Mouse (Mus musculus) forebrain, embryonic 11.5 days (tissue): ENCODE results near the gene Rftn2. TPM values are rescaled to one million over a fixed set of nuclear protein-coding genes. Genes with fewer than 3 reads are reported as not detected.
A peak's percentile ranks its signal among the peaks of the same experiment; 100 is the strongest.

ENCODE experiments used
- ATAC-seq: fragments of 200-750 bp; cut with Nextera tagmentation; replicated peaks from 2 replicates; pipeline ENCODE4 v1.8.0; 2017; ENCODE audit warnings: moderate TSS enrichment; ENCODE audit not compliant: low FRiP score
- DNase-seq: peaks from one replicate; pipeline ENCODE4 v3.0.0-alpha.2; 2017; ENCODE audit warnings: low spot score
- H3K27ac ChIP-seq: fragments of 300-500 bp; sonication (generic); 2 replicates; pipeline ENCODE4 v1.5.1; 2014; ENCODE audit warnings: low read depth, low read length
- H3K27me3 ChIP-seq: fragments of 300-500 bp; sonication (generic); 2 replicates; pipeline ENCODE4 v1.6.1; 2014; ENCODE audit warnings: mild to moderate bottlenecking, low read length, mixed read lengths; ENCODE audit not compliant: control insufficient read depth, insufficient read depth
- H3K36me3 ChIP-seq: fragments of 300-500 bp; sonication (generic); 2 replicates; pipeline ENCODE4 v1.6.1; 2014; ENCODE audit warnings: mild to moderate bottlenecking, low read length, moderate library complexity, mixed read lengths; ENCODE audit not compliant: control insufficient read depth, insufficient read depth
- H3K4me1 ChIP-seq: fragments of 300-500 bp; sonication (generic); replicated peaks from 2 replicates; pipeline ENCODE4 v1.6.1; 2014; ENCODE audit warnings: low read length, mixed read lengths; ENCODE audit not compliant: control insufficient read depth, insufficient read depth
- H3K4me2 ChIP-seq: fragments of 300-500 bp; sonication (generic); 2 replicates; pipeline ENCODE4 v1.6.1; 2014; ENCODE audit warnings: low read depth, mild to moderate bottlenecking, low read length, moderate library complexity, mixed read lengths; ENCODE audit not compliant: severe bottlenecking
- H3K4me3 ChIP-seq: fragments of 300-500 bp; sonication (generic); 2 replicates; pipeline ENCODE4 v1.5.1; 2014; ENCODE audit warnings: low read depth, low read length
- H3K9ac ChIP-seq: fragments of 300-500 bp; sonication (generic); 2 replicates; pipeline ENCODE4 v1.6.1; 2014; ENCODE audit warnings: low read length
- H3K9me3 ChIP-seq: fragments of 300-500 bp; sonication (generic); 2 replicates; pipeline ENCODE4 v1.6.1; 2016; ENCODE audit warnings: low read length, mixed read lengths; ENCODE audit not compliant: control insufficient read depth
- WGBS: fragments of 180-500 bp; shearing (Covaris S2); extraction: QIAGEN DNeasy Blood & Tissue Kit; methylation state at CpG from one replicate; pipeline ENCODE4 v1.1.7; 2014; 5-methylcytosine and 5-hydroxymethylcytosine counted together
- polyA plus RNA-seq: library from polyadenylated mRNA; unstranded; fragments of >200 nt; fragmentation: Nextera tagmentation; extraction: Ambion mirVana; gene quantifications from 2 replicates; pipeline ENCODE4 v1.2.1, GENCODE M21; 2014

The Rftn2 gene
- polyA plus RNA-seq, 1 experiment from 2014 or later, result 8.2 TPM

DNA sequence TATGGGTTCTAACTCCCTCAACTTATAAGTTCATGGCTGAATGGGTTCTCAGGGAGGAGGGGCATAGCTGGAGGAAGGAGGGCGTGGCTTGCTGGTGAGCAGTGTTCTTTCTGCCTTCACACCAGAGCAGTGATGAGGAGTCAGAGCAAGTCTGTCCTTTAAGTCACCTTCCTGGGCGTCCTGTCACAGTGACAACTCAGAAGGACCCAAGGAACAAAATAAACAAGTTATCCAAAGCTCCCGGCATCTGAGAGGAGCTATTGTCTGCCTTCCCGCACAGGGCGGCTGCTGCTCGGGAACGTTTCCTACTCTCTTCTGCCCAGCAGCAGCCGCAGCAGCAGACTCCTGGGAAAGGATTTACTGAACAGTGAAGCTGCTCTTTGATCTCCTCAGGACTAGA lies 34.6 kb downstream of the Rftn2 start:
- Histone ChIP-seq H3K27ac (no peak overlapping the region), H3K4me1 (peaks cover 5% of the 10 kb centered on the region; the same call in 1 of the 2 replicates), H3K36me3 (no peaks in the 10 kb centered on the region), H3K4me3 (peak overlapping the region; percentile 11; the same call in 1 of the 2 replicates), H3K27me3 (peaks cover 2% of the 10 kb centered on the region; the same call in 1 of the 2 replicates), H3K9me3 (no peaks in the 10 kb centered on the region), H3K9ac (no peak overlapping the region), H3K4me2 (peak overlapping the region; percentile 40)
- ATAC-seq (peak; percentile 47; the same call in 1 of the 2 replicates), DNase-seq (no peak)
- WGBS, result 11% methylated on average over 8 of the region's 8 CpGs

DNA sequence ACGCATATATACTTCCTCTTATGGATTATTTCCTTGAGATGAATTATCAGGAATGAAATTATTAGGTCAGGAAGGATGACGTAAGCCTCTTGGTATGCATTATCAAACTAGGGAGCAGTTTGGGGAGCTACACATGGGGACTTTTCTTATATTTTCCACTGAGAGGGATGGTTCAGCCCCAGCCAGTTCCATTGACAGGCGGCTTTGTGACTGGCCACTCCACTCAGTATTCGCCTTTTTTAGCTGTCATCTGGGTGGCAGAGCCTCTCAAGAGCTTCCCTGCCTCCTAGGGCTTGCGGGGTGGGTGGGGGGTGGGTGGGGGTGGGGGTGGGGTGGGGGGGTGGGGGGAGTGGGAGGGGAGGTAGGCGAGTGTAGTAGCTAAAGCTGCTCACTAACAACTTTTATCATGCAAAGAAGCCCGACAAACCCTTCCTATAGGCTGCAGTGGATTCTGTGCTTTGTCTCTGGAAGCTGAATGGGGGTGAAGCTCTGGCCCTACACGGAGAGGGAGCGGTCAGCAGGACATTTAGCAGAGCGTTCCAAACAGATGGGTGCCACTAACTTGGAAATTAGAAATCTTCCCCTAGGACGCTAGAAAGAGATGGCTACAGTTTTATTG lies 39.9 kb downstream of the Rftn2 start:
- Histone ChIP-seq H3K27me3 (no peaks in the 10 kb centered on the region), H3K9me3 (no peaks in the 10 kb centered on the region), H3K36me3 (no peaks in the 10 kb centered on the region), H3K4me3 (no peak overlapping the region), H3K4me2 (no peak overlapping the region), H3K27ac (peak overlapping the region; percentile 21; the same call in 1 of the 2 replicates), H3K9ac (no peak overlapping the region), H3K4me1 (no peaks in the 10 kb centered on the region)
- peak; percentile 68 for ATAC-seq
- DNase-seq, result no peak
- 20% methylated on average over 11 of the region's 11 CpGs for WGBS

DNA sequence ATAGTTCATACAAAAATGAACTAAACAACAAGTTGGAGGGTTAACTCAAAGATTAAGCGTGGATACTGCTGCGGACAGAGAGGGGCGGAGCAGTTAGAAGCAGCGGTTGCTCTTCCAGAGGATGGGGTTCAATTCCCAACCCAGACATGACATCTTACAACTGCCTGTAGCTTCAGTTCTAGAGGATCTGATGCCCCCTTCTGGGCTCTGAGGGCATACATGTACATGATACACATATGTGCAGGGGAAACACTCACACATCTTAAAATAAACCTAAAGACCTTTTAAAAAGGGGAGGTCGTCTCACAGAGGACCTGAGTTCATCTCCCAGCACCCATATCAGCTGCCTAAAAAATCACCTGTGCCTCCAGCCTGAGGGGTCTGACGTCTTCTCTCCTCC lies 40.9 kb downstream of the Rftn2 start:
- Histone ChIP-seq H3K4me2 (no peak overlapping the region), H3K36me3 (no peaks in the 10 kb centered on the region), H3K4me1 (no peaks in the 10 kb centered on the region), H3K27ac (no peak overlapping the region), H3K4me3 (no peak overlapping the region), H3K9me3 (no peaks in the 10 kb centered on the region), H3K27me3 (no peaks in the 10 kb centered on the region), H3K9ac (no peak overlapping the region)
- DNase-seq (no peak), ATAC-seq (no peak)
- WGBS, result 90% methylated on average over 6 of the region's 6 CpGs

DNA sequence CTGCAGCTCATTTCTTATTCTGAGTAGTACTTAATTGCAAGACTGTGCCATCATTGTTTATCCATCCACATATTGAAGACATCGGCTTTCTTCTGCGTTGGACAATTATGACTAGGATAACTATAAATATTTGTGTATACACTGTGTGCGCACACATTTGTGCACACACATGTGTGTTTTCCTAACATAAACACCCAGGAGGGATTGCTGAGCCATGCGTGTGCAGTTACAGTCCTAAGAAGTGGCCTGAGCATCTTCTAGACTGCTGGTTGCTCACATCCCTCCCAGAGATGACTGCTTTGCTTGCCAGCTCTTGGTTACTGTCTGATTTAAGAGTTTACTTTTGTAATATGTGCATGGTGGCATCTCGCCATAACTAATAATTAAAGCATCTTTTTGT lies 44.2 kb downstream of the Rftn2 start:
- H3K36me3 ChIP-seq, result no peaks in the 10 kb centered on the region
- H3K27me3 ChIP-seq, result no peaks in the 10 kb centered on the region
- DNase-seq, result no peak
- no peak overlapping the region for H3K9ac ChIP-seq
- ATAC-seq, result no peak
- H3K4me3 ChIP-seq, result no peak overlapping the region
- H3K4me1 ChIP-seq, result no peaks in the 10 kb centered on the region
- H3K9me3 ChIP-seq, result no peaks in the 10 kb centered on the region; the same call in 1 of the 2 replicates
- H3K4me2 ChIP-seq, result no peak overlapping the region
- 86% methylated on average over 5 of the region's 5 CpGs for WGBS
- H3K27ac ChIP-seq, result no peak overlapping the region

DNA sequence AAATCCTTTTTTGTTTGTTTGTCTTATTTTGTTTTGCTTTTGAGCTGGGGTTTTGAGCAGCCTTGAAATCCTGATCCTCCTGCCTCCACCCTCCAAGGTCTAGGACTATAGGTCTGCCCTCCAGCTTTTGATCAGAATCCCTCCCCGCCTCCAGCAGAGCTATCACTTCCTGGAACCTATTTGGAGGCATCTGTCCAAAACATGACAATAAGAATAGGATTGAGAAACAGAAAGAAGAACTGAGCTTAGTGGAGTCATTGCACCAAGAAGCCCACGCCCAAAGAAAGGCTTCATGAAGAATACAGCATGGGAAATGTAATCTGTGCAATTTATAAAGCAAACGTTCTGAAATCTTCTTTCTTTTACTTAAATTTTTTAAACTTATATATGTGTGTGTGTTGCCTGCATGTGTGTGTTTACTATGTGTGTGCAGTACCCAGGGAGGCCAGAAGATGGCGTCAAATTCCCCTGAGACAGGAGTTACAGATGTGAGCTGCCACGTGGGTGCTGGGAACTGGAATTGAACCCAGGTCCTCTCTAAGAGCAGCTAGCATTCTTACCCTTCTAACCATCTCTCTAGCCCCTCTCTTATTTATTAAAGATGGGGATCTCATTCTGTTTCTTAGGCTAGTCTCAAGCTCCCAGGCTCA lies 46.5 kb downstream of the Rftn2 start:
- no peaks in the 10 kb centered on the region; the same call in 1 of the 2 replicates for H3K9me3 ChIP-seq
- no peaks in the 10 kb centered on the region for H3K27me3 ChIP-seq
- H3K4me1 ChIP-seq, result no peaks in the 10 kb centered on the region
- no peak overlapping the region for H3K27ac ChIP-seq
- no peak overlapping the region for H3K4me3 ChIP-seq
- WGBS, result 80% methylated on average over 5 of the region's 5 CpGs
- H3K9ac ChIP-seq, result no peak overlapping the region
- no peak overlapping the region for H3K4me2 ChIP-seq
- ATAC-seq (no peak), DNase-seq (no peak)
- no peaks in the 10 kb centered on the region for H3K36me3 ChIP-seq

DNA sequence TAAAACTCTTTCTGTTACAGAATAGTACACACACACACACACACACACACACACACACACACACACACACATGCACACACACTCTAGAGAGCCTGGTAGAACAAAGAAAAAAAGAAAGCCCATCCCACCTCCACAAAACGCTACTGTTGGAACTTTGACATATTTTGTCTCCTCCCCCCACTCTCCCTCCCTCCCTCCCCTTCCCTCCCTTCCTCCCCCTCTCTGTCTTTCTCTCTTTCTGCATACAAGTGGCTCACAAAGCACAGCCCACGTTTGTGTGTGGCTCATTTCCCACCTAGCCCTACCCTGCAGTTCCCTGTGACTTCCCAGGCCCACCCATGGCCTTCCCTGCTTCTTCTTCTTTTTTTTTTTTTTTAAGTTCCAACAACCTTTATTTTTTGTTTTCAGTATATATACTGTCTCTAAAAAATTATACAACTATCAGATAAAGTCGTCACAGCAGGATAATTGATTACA lies 52.0 kb downstream of the Rftn2 start:
- WGBS, result 33% methylated on average over 3 of the region's 3 CpGs
- H3K4me2 ChIP-seq, result no peak overlapping the region
- H3K9ac ChIP-seq, result no peak overlapping the region
- no peak overlapping the region for H3K4me3 ChIP-seq
- DNase-seq, result no peak
- H3K9me3 ChIP-seq, result no peaks in the 10 kb centered on the region
- no peaks in the 10 kb centered on the region for H3K4me1 ChIP-seq
- no peaks in the 10 kb centered on the region for H3K36me3 ChIP-seq
- no peak; the same call in 1 of the 2 replicates for ATAC-seq
- H3K27me3 ChIP-seq, result no peaks in the 10 kb centered on the region
- no peak overlapping the region for H3K27ac ChIP-seq

DNA sequence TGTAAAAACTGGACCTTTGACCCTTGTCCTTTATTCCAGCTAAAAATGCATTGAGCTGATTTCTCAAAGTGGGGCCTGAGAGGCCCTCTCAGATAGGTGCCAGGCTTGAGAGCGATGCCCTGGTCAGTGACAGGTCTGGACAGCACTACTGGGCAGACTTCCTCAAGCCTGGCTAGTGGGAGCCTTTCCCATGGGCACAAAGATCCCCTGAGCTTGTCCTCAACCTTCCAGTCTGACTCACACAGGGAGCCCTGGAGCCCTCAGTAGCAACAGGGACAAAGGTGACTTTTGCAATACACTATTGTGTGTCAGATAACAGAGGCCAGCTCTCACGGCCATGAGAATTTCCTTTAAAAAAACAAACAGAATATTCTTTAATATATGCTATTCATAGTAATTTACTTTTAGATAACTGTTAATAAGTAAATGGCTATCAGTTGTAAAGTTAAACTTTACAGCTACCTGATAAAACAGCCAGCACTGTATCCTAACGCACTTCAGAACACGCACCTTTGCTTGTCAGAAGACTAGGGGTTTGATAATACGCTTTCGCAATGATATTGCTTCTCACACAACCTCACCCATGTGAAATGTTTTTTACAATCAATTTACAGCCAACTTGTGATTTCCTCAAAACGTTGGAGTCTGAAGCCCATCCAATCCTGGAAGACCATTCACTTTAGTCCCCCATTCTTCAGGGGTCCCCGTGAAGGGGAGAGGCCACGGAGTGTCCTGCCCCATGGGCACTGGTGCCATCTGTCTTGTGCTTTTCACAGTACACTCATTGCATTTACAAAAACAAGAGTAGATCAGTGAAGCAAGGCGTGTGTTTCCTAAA lies 52.6 kb downstream of the Rftn2 start:
- no peaks in the 10 kb centered on the region for H3K4me1 ChIP-seq
- ATAC-seq (no peak; the same call in 1 of the 2 replicates), DNase-seq (no peak)
- no peaks in the 10 kb centered on the region; the same call in 1 of the 2 replicates for H3K9me3 ChIP-seq
- H3K36me3 ChIP-seq, result no peaks in the 10 kb centered on the region
- 87% methylated on average over 10 of the region's 10 CpGs for WGBS
- no peak overlapping the region for H3K27ac ChIP-seq
- no peaks in the 10 kb centered on the region for H3K27me3 ChIP-seq
- H3K4me3 ChIP-seq, result no peak overlapping the region
- no peak overlapping the region for H3K4me2 ChIP-seq
- H3K9ac ChIP-seq, result no peak overlapping the region
